Mouse (Mus musculus) lung, embryonic 15.5 days (tissue): ENCODE measurements around the gene Grm2. TPM values are rescaled to one million over a fixed set of nuclear protein-coding genes. Genes with fewer than 3 reads are reported as not detected.

ENCODE experiments used
- ATAC-seq: fragments of 200-750 bp; cut with Nextera tagmentation; 2 replicates; pipeline ENCODE4 v1.8.0; 2017; ENCODE audit warnings: moderate number of reproducible peaks, borderline replicate concordance; ENCODE audit not compliant: low FRiP score, low TSS enrichment; ENCODE audit errors: extremely low read depth
- H3K27ac ChIP-seq: fragments of 300-500 bp; sonication (generic); 2 replicates; pipeline ENCODE4 v1.5.1; 2015; ENCODE audit warnings: moderate library complexity, mild to moderate bottlenecking, inconsistent platforms
- H3K27me3 ChIP-seq: fragments of 300-500 bp; sonication (generic); 2 replicates; pipeline ENCODE4 v1.6.1; 2015; ENCODE audit warnings: inconsistent platforms
- H3K36me3 ChIP-seq: fragments of 300-500 bp; sonication (generic); 2 replicates; pipeline ENCODE4 v1.6.1; 2015; ENCODE audit warnings: inconsistent platforms
- H3K4me1 ChIP-seq: fragments of 300-500 bp; sonication (generic); 2 replicates; pipeline ENCODE4 v1.6.1; 2015; ENCODE audit warnings: inconsistent platforms
- H3K4me2 ChIP-seq: fragments of 300-500 bp; sonication (generic); 2 replicates; pipeline ENCODE4 v1.6.1; 2015; ENCODE audit warnings: inconsistent platforms, mild to moderate bottlenecking, moderate library complexity
- H3K4me3 ChIP-seq: fragments of 300-500 bp; sonication (generic); 2 replicates; pipeline ENCODE4 v1.5.1; 2015; ENCODE audit warnings: mild to moderate bottlenecking, inconsistent platforms
- H3K9ac ChIP-seq: fragments of 300-500 bp; sonication (generic); 2 replicates; pipeline ENCODE4 v1.6.1; 2015; ENCODE audit warnings: inconsistent platforms
- H3K9me3 ChIP-seq: fragments of 300-500 bp; sonication (generic); 2 replicates; pipeline ENCODE4 v1.6.1; 2016; ENCODE audit warnings: inconsistent platforms
- WGBS: fragments of 180-500 bp; shearing (Covaris S2); methylation state at CpG from one replicate; pipeline ENCODE4 v1.1.7; 2015; 5-methylcytosine and 5-hydroxymethylcytosine counted together
- polyA plus RNA-seq: library from polyadenylated mRNA; unstranded; fragments of >200 nt; fragmentation: Nextera tagmentation; extraction: Ambion mirVana; gene quantifications from 2 replicates; pipeline ENCODE4 v1.2.1, GENCODE M21; 2015

The Grm2 gene
- 0.25 TPM in 1 of 2 replicates, not detected in the other for polyA plus RNA-seq

DNA sequence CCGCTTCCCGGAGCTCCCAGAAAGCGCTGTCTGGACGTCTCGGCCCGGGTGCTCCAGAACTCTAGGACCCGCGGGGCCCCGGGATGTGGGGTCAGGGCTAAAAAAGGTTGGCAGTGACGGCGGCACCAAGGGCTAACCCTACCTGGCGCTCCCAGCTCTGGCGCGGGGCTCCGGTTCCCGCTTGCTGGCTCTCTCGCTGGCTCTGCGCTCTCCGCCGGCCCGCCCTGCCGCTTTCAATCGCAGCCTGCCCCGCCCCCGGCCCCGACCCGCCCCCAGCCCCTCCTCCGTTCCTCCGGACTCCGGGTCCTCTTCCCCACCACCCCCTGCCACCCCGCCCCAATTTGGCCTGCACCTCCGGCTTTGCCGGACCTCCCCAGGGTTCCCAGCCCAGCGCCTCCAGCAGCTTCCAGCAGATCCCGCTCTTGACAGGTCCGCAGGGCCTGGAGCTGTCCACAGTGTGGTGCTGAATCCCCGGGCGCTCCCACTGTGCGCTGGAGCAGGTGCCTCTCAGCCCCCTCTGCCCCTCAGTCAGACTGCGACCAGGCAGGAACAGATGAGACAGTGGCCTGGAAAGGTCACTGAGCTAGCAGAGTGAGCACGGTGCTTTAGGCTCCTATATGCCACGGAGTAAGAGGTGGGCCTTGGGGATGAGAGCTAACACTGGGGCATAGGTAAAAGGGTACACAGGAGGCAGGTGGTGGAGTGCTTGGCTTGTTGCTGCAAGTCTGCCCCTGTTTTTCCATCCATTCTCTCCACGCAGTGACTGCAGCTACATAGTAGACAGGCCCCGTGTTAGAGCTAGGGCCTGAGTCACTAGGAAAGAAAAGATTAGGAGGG is at the start of gene Grm2:
Gene Grm2, minus strand, starts transcription at position 199 of the 837 bp plus-strand sequence.
- peak within 1 kb of the TSS; percentile 26 for H3K4me3 ChIP-seq
- no peak within 1 kb of the TSS for H3K9ac ChIP-seq
- WGBS = 1% methylated on average over 33 of the region's 44 CpGs

DNA sequence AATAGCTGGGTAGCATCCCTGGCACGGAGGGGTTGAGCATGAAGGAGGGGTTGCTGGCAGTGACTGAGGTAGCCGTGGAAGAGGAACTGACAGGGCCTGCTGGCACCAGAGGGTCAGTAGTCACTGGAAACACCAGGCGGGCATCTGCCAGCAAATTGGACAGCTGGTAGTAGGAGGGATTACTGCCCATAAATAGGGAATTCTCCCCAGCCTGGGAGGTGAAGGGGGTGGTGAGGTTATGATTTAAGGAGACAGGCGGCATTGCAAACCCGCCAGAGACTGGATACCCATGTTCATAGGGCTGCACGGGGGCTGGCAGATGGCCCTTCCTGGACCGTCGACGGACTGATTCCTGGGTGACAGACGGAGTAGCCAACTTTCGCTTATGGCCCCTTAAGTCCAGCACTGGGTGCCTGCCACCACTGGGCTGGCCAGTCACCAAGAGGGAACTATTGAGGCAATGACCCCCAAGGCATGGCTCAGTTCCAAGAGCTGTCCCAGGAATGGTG is 37.1 kb upstream of the Grm2 start:
- Histone ChIP-seq H3K9ac (no peak overlapping the region), H3K27me3 (no peaks in the 10 kb centered on the region), H3K4me3 (no peak overlapping the region), H3K36me3 (peaks cover 23% of the 10 kb centered on the region), H3K27ac (no peak overlapping the region), H3K9me3 (no peaks in the 10 kb centered on the region), H3K4me1 (no peaks in the 10 kb centered on the region), H3K4me2 (no peak overlapping the region)
- ATAC-seq = no peak; the same call in 1 of the 2 replicates
- 86% methylated on average over 11 of the region's 11 CpGs for WGBS

More for the DNA sequence above, at the start of gene Grm2:
- H3K4me1 ChIP-seq = peaks cover 5% of the 10 kb centered on the region
- peaks cover 7% of the 10 kb centered on the region; the same call in 1 of the 2 replicates for H3K36me3 ChIP-seq
- peaks cover 28% of the 10 kb centered on the region for H3K27me3 ChIP-seq
- peak within 1 kb of the TSS; percentile 54 for H3K4me2 ChIP-seq
- ATAC-seq = peak; percentile 53; the same call in 1 of the 2 replicates
- no peak within 1 kb of the TSS for H3K27ac ChIP-seq
- H3K9me3 ChIP-seq = no peaks in the 10 kb centered on the region

DNA sequence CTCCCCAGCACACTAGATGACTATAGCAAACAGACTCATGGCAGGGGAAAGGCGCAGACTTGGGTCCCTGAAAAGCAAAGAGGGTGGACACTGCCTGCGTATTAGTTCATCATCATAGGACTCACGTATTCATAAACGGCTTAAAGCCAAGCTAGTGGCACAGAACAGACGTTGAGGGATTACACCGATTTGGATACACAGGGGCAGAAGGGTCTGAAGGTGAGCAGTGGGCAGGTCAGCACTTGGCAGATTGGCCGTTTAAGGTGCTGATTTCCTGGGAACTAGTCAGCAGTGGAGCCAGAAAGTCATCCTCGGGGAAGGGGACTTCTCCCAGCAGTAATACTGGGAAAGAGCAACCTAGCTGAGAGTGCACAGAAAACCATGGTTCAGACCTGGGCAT is 33.0 kb upstream of the Grm2 start:
- peaks cover 17% of the 10 kb centered on the region for H3K4me1 ChIP-seq
- ATAC-seq = no peak
- no peaks in the 10 kb centered on the region for H3K9me3 ChIP-seq
- H3K27me3 ChIP-seq = no peaks in the 10 kb centered on the region
- H3K36me3 ChIP-seq = peaks cover 13% of the 10 kb centered on the region
- H3K4me3 ChIP-seq = no peak overlapping the region
- WGBS = 79% methylated on average over 8 of the region's 8 CpGs
- no peak overlapping the region for H3K27ac ChIP-seq
- H3K9ac ChIP-seq = no peak overlapping the region
- H3K4me2 ChIP-seq = no peak overlapping the region

DNA sequence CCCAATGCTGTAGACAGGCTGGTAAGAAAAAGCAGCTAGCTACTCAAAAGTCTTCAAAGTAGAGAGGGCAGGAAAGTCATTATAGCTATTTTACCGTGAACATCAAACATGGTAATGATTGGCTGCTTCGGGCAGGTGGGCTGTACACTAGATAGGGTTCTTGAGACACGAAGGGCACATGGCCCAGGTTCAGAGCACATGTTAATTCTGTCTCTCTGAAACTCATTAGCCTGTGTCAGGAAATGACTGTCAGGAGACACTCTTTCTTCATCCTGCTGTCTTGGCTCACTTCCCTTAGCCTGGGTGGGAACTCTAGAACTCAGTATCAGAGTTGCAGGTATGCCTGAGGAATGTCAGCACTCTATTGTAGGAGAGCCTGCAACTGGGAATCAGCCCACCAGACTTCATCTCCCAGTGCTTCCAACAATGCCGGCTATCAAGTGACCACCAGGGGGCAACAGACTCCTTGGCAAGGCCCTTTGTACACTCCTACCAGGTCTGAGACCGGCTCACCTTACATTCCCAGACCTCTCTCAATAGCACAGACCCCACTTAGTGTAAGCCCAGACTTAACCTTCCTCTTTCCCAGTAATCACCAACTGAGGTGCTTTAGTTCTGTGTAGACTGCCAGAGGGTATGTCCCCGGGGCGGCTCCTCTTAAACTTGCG is 31.2 kb upstream of the Grm2 start:
- peak overlapping the region; percentile 12; the same call in 1 of the 2 replicates for H3K4me2 ChIP-seq
- no peak overlapping the region for H3K27ac ChIP-seq
- 29% methylated on average over 8 of the region's 8 CpGs for WGBS
- no peaks in the 10 kb centered on the region for H3K9me3 ChIP-seq
- H3K36me3 ChIP-seq = no peaks in the 10 kb centered on the region
- ATAC-seq = peak; percentile 16
- H3K4me3 ChIP-seq = no peak overlapping the region
- no peaks in the 10 kb centered on the region for H3K27me3 ChIP-seq
- H3K4me1 ChIP-seq = peaks cover 17% of the 10 kb centered on the region
- no peak overlapping the region for H3K9ac ChIP-seq

DNA sequence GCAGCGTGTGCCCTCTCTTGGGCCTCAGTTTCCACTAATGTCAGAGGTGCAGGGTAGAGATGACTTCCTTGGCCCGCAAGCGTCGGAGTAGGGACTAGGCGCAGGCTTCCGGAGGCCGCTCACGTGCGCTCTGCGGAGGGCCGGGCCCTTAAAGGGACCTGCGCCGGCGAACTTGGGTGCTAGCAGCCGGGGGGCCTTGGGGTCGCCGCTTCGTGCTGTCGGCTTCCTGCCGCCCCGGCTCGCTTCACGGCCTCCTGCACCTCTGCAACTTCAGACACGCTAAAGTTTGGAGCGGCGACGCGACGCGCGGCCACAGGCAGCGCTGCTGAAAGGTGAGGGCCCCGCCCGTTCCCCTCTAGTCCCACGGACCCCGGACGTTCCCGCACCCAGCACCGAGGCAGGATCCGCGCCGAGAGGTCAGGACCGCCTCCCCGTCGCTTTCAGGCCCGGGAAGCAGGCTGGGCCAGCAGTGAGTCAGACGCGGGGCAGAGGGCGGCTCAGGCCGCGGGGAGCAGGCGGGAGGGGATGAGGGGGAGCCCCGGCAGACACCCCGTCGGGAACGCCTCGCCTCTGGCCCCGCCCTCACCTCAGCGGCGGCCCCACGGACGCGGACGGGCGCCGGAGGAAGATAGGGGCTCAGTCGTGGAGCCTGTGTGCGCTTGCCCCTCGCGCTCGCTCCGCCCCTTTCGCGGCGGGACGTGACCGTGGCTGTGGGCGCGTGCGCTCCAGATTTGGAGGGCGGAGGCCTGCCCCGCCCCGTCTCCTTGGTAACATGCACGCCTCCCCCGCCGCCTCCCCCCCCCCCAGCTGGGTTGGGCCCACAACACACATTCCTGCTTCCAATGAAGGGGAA is 29.6 kb upstream of the Grm2 start, which contains the start of gene Tex264:
Gene Tex264, minus strand, starts transcription at position 679 of the 853 bp plus-strand sequence.
- ATAC-seq = peak; percentile 90
- Histone ChIP-seq H3K27me3 (no peaks in the 10 kb centered on the region), H3K4me3 (peak within 1 kb of the TSS; percentile 94), H3K9me3 (no peaks in the 10 kb centered on the region), H3K4me1 (peaks cover 17% of the 10 kb centered on the region), H3K9ac (peak within 1 kb of the TSS; percentile 77), H3K27ac (peak within 1 kb of the TSS; percentile 89), H3K4me2 (peak within 1 kb of the TSS; percentile 98), H3K36me3 (peaks cover 7% of the 10 kb centered on the region; the same call in 1 of the 2 replicates)
- WGBS = under 1% methylated on average over 86 of the region's 86 CpGs

DNA sequence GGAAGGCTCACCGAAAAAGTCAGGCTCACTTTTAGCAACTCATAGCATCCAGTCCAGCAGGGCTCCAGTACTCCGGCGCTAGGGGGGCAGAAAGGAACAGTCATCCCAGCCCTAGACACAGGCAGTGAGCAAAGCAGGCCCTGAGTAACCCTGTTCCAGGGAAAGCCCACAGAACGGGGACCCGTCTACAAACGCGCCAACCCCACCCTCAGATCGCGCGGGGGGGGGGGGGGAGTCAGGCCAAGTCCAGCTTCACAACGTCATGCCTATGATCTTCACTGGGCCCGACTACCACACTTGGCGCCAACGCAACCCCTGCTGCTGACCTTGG is 29.0 kb upstream of the Grm2 start:
- peaks cover 17% of the 10 kb centered on the region for H3K4me1 ChIP-seq
- peaks cover 13% of the 10 kb centered on the region for H3K36me3 ChIP-seq
- peak; percentile 33; the same call in 1 of the 2 replicates for ATAC-seq
- peak overlapping the region; percentile 94 for H3K4me3 ChIP-seq
- peak overlapping the region; percentile 77 for H3K9ac ChIP-seq
- no peaks in the 10 kb centered on the region for H3K9me3 ChIP-seq
- H3K27ac ChIP-seq = peak overlapping the region; percentile 89
- WGBS = 2% methylated on average over 9 of the region's 14 CpGs
- H3K27me3 ChIP-seq = no peaks in the 10 kb centered on the region
- H3K4me2 ChIP-seq = peak overlapping the region; percentile 98

DNA sequence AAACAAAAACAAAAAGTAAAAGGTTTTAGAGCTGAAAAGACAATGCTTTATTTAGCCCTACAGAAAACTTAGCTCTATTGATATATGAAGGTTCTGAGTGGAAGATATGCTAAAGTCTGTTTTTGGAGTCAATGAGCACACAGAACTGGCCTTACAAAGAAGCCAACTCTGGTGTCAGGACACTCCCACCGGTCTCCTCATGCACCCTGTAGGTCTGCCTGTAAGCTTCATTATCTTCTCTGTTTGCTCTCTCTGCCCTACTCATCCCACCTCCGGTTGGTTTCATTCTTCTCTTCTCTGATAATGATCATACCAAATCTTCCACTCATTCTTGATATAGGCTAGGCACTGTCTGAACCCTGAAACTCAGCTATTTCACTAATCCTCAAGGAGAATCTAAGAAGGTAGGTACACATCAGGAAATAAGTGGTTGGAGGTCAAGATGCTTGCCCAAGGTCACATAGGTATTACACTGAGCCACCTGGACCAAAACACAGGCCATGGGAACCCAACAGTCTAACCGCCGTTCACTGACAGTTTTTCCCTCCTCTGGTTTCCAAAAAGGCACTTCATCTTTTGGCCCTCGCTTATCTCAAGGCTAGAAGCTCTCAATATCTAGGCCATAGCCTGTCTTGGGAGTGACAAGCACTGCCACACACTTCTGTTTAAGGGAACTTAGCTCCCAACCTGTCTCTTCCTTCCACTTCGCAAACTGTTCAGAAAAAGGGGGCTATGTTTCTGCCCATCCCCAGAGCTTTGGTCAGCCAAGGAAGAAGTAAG is 28.4 kb upstream of the Grm2 start:
- no peak for ATAC-seq
- H3K4me3 ChIP-seq = peak overlapping the region; percentile 94
- no peak overlapping the region for H3K27ac ChIP-seq
- 67% methylated on average over 6 of the region's 6 CpGs for WGBS
- H3K9me3 ChIP-seq = no peaks in the 10 kb centered on the region
- peak overlapping the region; percentile 77 for H3K9ac ChIP-seq
- peaks cover 17% of the 10 kb centered on the region for H3K4me1 ChIP-seq
- H3K4me2 ChIP-seq = peak overlapping the region; percentile 98
- peaks cover 17% of the 10 kb centered on the region for H3K36me3 ChIP-seq
- H3K27me3 ChIP-seq = no peaks in the 10 kb centered on the region

DNA sequence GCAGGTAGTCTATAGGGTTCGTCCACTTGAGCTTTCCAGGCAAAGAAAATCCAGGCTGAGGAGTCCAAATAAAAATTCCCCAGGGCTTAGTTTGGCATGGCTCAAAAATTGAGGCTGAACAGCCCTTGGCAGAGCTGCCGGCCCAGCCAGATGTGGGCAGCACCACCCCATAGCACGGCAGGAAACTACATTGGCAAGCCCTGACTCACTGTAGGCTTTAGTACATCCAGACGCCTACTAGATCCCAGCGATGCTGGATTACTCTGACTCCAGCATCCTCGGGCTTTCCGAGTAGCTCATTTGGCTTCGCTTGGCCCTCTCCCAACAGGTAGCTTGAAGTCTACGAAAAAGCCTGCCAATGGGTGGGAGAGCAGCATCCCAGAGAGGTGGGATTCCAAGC is 25.1 kb upstream of the Grm2 start:
- Histone ChIP-seq H3K27me3 (no peaks in the 10 kb centered on the region), H3K4me2 (no peak overlapping the region), H3K4me3 (no peak overlapping the region), H3K36me3 (peaks cover 17% of the 10 kb centered on the region), H3K9me3 (no peaks in the 10 kb centered on the region), H3K4me1 (peaks cover 13% of the 10 kb centered on the region), H3K9ac (no peak overlapping the region), H3K27ac (no peak overlapping the region)
- no peak for ATAC-seq
- WGBS = 90% methylated on average over 9 of the region's 9 CpGs

DNA sequence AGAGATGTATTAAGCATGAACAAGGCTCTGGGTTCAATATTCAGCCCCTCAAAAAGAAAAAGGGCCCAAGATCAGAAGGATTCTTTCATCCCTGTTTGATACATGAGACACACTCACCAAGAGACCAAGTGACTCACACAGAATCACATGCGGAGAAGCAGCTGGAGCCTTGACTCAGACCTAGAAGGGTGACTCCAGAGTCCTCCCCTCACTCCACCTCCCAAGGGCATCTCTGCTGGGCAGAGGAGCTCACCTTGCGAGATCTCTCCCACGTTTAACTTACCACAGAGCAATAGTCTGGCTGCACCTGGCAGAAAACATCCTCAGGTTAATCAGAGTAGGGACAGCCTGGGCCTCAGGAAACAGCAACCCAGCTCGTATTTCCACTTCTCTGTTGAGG is 22.4 kb upstream of the Grm2 start:
- Histone ChIP-seq H3K27me3 (no peaks in the 10 kb centered on the region), H3K4me3 (no peak overlapping the region), H3K4me2 (no peak overlapping the region), H3K9ac (no peak overlapping the region), H3K36me3 (peaks cover 17% of the 10 kb centered on the region), H3K27ac (no peak overlapping the region), H3K9me3 (no peaks in the 10 kb centered on the region), H3K4me1 (no peaks in the 10 kb centered on the region)
- 71% methylated on average over 4 of the region's 4 CpGs for WGBS
- ATAC-seq = no peak

DNA sequence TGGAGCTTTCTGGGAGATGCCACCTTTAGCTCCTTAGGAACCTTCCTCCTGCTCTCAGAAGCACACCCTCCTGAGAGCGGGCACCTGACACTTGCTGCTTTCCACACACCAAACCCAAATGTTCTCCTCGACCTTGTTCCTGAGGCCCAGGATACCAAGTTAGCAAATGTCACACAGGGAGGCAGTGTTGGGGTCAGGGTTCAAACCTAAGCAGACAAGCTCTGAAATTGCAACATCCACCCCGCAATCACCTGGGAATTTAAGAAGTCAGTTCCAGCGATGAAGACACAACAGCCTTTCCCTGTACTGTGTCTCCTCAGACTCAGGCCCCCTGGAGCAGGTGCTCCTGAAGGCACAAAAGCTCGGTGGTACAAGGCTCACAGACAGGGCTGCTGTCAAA is 21.8 kb upstream of the Grm2 start:
- no peak overlapping the region for H3K4me3 ChIP-seq
- 82% methylated on average over 5 of the region's 5 CpGs for WGBS

DNA sequence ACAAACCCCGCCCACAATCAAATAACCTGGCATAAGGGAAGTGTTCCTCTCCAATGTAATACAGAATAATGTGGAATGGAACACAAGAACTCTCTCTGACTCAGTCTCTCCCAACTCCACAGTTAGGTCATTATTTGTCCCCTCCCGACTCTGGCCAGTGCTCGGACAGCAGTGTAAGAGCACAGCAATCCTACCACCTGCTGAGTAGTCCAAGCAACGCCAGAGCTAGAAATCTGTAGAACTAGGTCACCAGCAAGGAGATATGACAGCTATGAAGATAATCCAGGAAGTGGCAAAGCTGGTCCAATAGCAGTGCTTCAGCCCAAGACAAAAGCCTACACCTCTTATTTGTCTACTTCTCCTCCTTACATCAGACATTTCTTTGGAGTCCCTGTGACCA is 20.7 kb upstream of the Grm2 start:
- Histone ChIP-seq H3K36me3 (peaks cover 13% of the 10 kb centered on the region), H3K4me2 (no peak overlapping the region), H3K4me3 (no peak overlapping the region), H3K9me3 (no peaks in the 10 kb centered on the region), H3K27me3 (no peaks in the 10 kb centered on the region), H3K4me1 (no peaks in the 10 kb centered on the region), H3K27ac (no peak overlapping the region), H3K9ac (no peak overlapping the region)
- no peak for ATAC-seq
- 83% methylated on average over 4 of the region's 4 CpGs for WGBS

More for the DNA sequence above, 21.8 kb upstream of the Grm2 start:
- Histone ChIP-seq H3K4me2 (no peak overlapping the region), H3K27ac (no peak overlapping the region), H3K9ac (no peak overlapping the region), H3K36me3 (peaks cover 17% of the 10 kb centered on the region), H3K4me1 (no peaks in the 10 kb centered on the region), H3K9me3 (no peaks in the 10 kb centered on the region), H3K27me3 (no peaks in the 10 kb centered on the region)
- ATAC-seq = no peak
